Mouse (Mus musculus): Measurements from ENCODE around the gene Pigl.

DNA sequence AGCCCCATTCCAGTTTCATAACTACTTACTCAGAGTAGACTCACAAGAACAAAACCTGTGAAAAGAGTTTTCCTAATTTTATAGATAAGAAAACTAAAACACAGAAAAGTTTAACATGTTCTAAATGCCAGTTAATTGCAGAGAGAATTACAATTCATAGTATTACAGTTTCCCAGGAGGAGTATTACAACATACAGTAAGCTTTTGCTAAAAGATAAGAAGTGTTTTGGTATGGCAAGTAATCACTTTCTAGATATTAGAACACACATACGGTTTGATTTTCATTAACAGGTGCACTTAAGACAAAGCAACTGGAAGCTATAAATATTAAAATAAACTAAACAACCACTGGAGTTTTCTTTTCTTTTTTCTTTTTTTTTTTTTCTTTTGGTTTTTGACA, 3.1 kb upstream of the Pigl start:
- no peak for TF ChIP-seq CTCF (IDR thresholded peaks at IDR 0.05; ENCODE audit: low read depth)
- no peak for TF ChIP-seq EP300 (optimal IDR thresholded peaks at IDR 0.05)
